Mouse (Mus musculus) limb, embryonic 10.5 days (tissue): ENCODE results near the gene Hist2h4. TPM values are rescaled to one million over a fixed set of nuclear protein-coding genes. Genes with fewer than 3 reads are reported as not detected.
"Not testable (repeated sequence)": the region's sequence is repeated elsewhere in the genome, so short reads cannot be mapped to it uniquely, and the experiment has no call there.

Source experiments
- DNase-seq: peaks from one replicate; pipeline ENCODE4 v3.0.0-alpha.2; 2017; ENCODE audit warnings: low spot score
- H3K27ac ChIP-seq: fragments of 300-500 bp; sonication (generic); 2 replicates; pipeline ENCODE4 v1.5.1; 2016; ENCODE audit warnings: mild to moderate bottlenecking
- H3K27me3 ChIP-seq: fragments of 300-500 bp; sonication (generic); 2 replicates; pipeline ENCODE4 v1.6.1; 2016; ENCODE audit warnings: low read depth, mild to moderate bottlenecking; ENCODE audit not compliant: poor library complexity, severe bottlenecking
- H3K36me3 ChIP-seq: fragments of 300-500 bp; sonication (generic); 2 replicates; pipeline ENCODE4 v1.6.1; 2016; ENCODE audit warnings: mild to moderate bottlenecking, moderate library complexity
- H3K4me1 ChIP-seq: fragments of 300-500 bp; sonication (generic); 2 replicates; pipeline ENCODE4 v1.6.1; 2016
- H3K4me3 ChIP-seq: fragments of 300-500 bp; sonication (generic); 2 replicates; pipeline ENCODE4 v1.5.1; 2016; ENCODE audit warnings: mild to moderate bottlenecking, moderate library complexity
- H3K9me3 ChIP-seq: fragments of 300-500 bp; sonication (generic); replicated peaks from 2 replicates; pipeline ENCODE4 v1.6.1; 2016; ENCODE audit warnings: mild to moderate bottlenecking
- WGBS: fragments of 180-500 bp; shearing (Covaris S2); methylation state at CpG from one replicate; pipeline ENCODE4 v1.1.7; 2016; 5-methylcytosine and 5-hydroxymethylcytosine counted together
- polyA plus RNA-seq: library from polyadenylated mRNA; unstranded; fragments of >200 nt; fragmentation: Nextera tagmentation; extraction: Ambion mirVana; gene quantifications from 2 replicates; pipeline ENCODE4 v1.2.1, GENCODE M21; 2016

Hist2h4 gene
- polyA plus RNA-seq, 1 experiment from 2014 or later, result 9.4 TPM

DNA sequence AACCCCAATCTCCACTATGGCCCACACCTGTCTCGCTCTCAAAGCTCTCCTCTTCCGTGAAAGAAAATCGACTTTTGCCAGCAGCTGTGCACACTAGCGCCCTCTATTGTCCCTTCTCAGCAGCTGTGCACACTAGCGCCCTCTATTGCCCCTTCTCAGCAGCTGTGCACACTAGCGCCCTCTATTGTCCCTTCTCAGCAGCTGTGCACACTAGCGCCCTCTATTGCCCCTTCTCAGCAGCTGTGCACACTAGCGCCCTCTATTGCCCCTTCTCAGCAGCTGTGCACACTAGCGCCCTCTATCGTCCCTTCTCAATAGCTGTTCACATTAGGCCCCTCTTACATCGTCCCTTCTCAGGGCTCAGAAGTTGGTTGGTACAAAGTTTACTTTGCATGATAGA lies 24.2 kb upstream of the Hist2h4 start:
- Histone ChIP-seq H3K4me1 (peaks cover 13% of the 10 kb centered on the region), H3K27me3 (peaks cover 16% of the 10 kb centered on the region)
- not testable (repeated sequence) for H3K27ac ChIP-seq, H3K4me3 ChIP-seq, H3K9me3 ChIP-seq, H3K36me3 ChIP-seq, DNase-seq
- WGBS, result 89% methylated on average over 11 of the region's 11 CpGs

DNA sequence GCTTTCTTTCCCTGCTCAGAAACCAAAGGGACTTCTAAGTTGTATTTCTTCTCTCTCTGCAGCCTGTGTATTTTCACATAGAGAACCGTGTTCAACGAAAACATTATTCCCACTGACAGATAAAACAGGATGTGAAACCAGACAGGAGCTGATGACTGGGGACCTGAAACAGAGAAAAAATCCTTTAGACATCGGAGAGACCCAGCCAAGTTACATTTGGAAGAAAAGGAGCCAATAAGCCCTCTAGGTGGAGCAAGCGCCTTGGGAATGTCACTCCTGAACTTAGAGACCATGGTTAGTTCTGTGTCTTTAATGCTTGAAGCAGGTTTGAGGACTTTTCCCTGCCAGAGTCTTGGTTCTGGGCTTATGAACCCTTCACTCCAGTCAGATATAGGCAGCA lies 21.3 kb upstream of the Hist2h4 start:
- H3K27ac ChIP-seq, result no peak overlapping the region
- H3K4me3 ChIP-seq, result peak overlapping the region; percentile 9; the same call in 1 of the 2 replicates
- no peaks in the 10 kb centered on the region for H3K9me3 ChIP-seq
- no peaks in the 10 kb centered on the region for H3K36me3 ChIP-seq
- peaks cover 27% of the 10 kb centered on the region for H3K27me3 ChIP-seq
- peaks cover 13% of the 10 kb centered on the region for H3K4me1 ChIP-seq
- WGBS, result 27% methylated on average over 4 of the region's 4 CpGs
- DNase-seq, result no peak

DNA sequence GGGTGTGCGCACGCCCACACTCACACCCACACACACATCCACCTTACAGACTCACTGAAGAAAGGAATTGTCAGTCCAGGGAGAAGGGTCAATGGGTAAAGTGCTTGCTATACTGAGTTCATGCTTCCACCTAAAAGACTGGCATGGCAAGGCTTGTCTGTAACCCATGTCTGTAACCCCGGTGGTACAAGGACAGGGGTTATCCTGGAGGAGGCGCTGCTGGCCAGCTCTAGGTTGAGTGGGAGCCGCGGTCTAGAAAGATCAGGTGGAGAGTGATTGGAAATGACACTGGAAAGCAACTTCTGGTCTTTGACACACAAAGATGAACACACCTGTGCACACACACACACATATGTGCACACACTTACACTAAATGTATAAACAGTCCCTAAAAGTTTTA lies 17.5 kb upstream of the Hist2h4 start:
- H3K27ac ChIP-seq, result no peak overlapping the region
- H3K27me3 ChIP-seq, result peaks cover 27% of the 10 kb centered on the region
- WGBS, result 53% methylated on average over 6 of the region's 6 CpGs
- H3K9me3 ChIP-seq, result no peaks in the 10 kb centered on the region
- H3K36me3 ChIP-seq, result no peaks in the 10 kb centered on the region
- H3K4me1 ChIP-seq, result peaks cover 25% of the 10 kb centered on the region
- DNase-seq, result no peak
- no peak overlapping the region for H3K4me3 ChIP-seq

GRCm38 (mm10) chr3:96277800-96278624 lies 14.9 kb upstream of the Hist2h4 start:
- peaks cover 12% of the 10 kb centered on the region for H3K4me1 ChIP-seq
- peak; percentile 94 for DNase-seq
- WGBS, result under 1% methylated on average over 49 of the region's 49 CpGs
- no peaks in the 10 kb centered on the region for H3K36me3 ChIP-seq
- peaks cover 17% of the 10 kb centered on the region for H3K27me3 ChIP-seq
- peak overlapping the region; percentile 88 for H3K27ac ChIP-seq
- no peaks in the 10 kb centered on the region for H3K9me3 ChIP-seq
- peak overlapping the region; percentile 60 for H3K4me3 ChIP-seq

- WGBS, result 14% methylated on average over 8 of the region's 8 CpGs
- no peak for DNase-seq
- peak overlapping the region; percentile 60 for H3K4me3 ChIP-seq
- H3K4me1 ChIP-seq, result peaks cover 12% of the 10 kb centered on the region
- no peaks in the 10 kb centered on the region for H3K36me3 ChIP-seq
- peaks cover 11% of the 10 kb centered on the region for H3K27me3 ChIP-seq
- no peaks in the 10 kb centered on the region for H3K9me3 ChIP-seq
- H3K27ac ChIP-seq, result peak overlapping the region; percentile 88
These were observed 14.3 kb upstream of the Hist2h4 start for GRCm38 (mm10) chr3:96277428-96277799.

- Histone ChIP-seq H3K27me3 (no peaks in the 10 kb centered on the region), H3K4me1 (peaks cover 12% of the 10 kb centered on the region), H3K4me3 (no peak overlapping the region), H3K36me3 (no peaks in the 10 kb centered on the region), H3K9me3 (no peaks in the 10 kb centered on the region), H3K27ac (no peak overlapping the region)
- no peak for DNase-seq
- 89% methylated on average over 17 of the region's 17 CpGs for WGBS
These were observed 10.7 kb upstream of the Hist2h4 start for GRCm38 (mm10) chr3:96273591-96274465.

GRCm38 (mm10) chr3:96269511-96270474 lies 6.7 kb upstream of the Hist2h4 start, which contains the start of gene Hist2h2bb:
TSS of gene Hist2h2bb (plus strand) at chr3:96269752.
- DNase-seq, result peak; percentile 91
- WGBS, result under 1% methylated on average over 45 of the region's 45 CpGs

DNA sequence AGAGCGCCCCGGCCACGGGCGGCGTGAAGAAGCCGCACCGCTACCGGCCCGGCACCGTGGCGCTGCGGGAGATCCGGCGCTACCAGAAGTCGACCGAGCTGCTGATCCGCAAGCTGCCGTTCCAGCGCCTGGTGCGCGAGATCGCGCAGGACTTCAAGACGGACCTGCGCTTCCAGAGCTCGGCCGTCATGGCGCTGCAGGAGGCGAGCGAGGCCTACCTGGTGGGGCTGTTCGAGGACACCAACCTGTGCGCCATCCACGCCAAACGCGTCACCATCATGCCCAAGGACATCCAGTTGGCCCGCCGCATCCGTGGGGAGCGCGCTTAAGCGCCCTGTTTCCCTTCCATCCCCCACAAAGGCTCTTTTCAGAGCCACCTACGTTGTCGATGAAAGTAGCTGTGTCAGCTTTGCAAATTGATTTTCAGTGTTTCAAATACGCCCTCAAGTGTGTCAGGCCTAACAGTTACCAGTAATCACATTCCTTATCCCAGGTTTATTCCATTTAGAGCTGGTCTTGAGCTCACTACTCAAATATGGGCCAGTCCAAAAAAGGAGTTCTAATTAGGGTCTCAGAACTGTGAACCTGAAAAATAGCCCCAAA lies 5.8 kb upstream of the Hist2h4 start:
- under 1% methylated on average over 15 of the region's 44 CpGs for WGBS

More at GRCm38 (mm10) chr3:96269511-96270474, 6.7 kb upstream of the Hist2h4 start, which contains the start of gene Hist2h2bb:
- Histone ChIP-seq H3K27me3 (no peaks in the 10 kb centered on the region), H3K4me3 (peak within 1 kb of the TSS; percentile 62), H3K4me1 (peaks cover 21% of the 10 kb centered on the region), H3K36me3 (no peaks in the 10 kb centered on the region), H3K27ac (peak within 1 kb of the TSS; percentile 93), H3K9me3 (no peaks in the 10 kb centered on the region)

DNA sequence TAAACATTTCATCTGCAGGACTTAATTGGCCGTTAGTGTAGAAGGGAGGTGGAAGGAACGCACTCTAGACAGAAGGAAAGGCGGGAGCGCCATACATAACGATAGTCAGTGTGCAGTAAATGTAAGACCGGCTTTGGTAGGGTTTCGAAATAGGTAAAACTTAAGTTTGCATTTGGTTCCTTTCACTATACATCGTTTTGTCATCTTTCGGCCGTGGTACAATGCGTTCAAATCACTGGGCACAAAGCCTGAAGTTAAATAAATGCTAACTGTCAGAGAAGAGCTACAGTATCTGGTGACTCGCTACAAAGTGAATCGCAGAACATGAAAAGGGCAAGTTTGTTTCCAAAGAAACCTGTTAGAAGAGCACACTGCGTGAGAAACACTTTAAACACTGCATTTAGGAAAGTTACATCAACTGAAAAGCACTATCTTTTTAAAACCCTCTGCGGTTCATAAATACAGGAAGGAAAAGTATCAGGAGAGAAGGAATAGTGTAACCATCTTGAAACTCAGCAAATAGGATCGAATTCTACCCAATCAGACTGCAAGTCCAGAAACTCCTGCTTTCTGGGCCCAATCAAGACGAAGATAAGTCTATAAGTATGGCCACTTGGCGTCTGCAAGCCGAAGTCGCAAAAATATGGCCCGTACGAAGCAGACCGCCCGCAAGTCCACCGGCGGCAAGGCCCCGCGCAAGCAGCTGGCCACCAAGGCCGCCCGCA lies 5.1 kb upstream of the Hist2h4 start, which contains the start of gene Hist2h3b:
Hist2h3b (plus strand) TSS at position 604 of the 725 bp plus-strand sequence.
- H3K4me3 ChIP-seq, result peak within 1 kb of the TSS; percentile 62
- peak within 1 kb of the TSS; percentile 93 for H3K27ac ChIP-seq
- H3K9me3 ChIP-seq, result no peaks in the 10 kb centered on the region
- H3K27me3 ChIP-seq, result no peaks in the 10 kb centered on the region
- WGBS, result 26% methylated on average over 30 of the region's 30 CpGs
- DNase-seq, result peak; percentile 81
- peaks cover 36% of the 10 kb centered on the region for H3K4me1 ChIP-seq
- H3K36me3 ChIP-seq, result no peaks in the 10 kb centered on the region

More for the DNA sequence above, 5.8 kb upstream of the Hist2h4 start:
- DNase-seq, result peak; percentile 54
- not testable (repeated sequence) for H3K27me3 ChIP-seq, H3K9me3 ChIP-seq, H3K36me3 ChIP-seq
- H3K27ac ChIP-seq, result peak overlapping the region; percentile 93
- H3K4me1 ChIP-seq, result peaks cover 30% of the 10 kb centered on the region
- peak overlapping the region; percentile 62 for H3K4me3 ChIP-seq

DNA sequence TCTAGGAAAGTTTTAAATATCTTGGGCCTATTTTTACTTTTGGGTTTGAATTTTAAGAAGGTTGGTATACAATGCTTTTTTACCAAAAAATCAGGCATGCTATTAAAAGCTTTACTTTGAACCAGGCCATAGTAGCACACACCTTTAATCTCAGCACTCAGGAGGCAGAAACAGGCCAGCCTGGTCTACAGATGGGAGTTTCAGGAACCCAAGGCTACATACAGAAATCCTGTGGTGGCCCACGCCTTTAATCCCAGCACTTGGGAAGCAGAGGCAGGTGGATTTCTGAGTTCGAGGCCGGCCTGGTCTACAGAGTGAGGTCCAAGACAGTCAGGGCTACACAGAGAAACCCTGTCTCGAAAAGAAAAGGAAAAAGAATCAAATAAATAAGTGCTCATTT lies 4.4 kb upstream of the Hist2h4 start:
- no peaks in the 10 kb centered on the region for H3K9me3 ChIP-seq
- H3K36me3 ChIP-seq, result no peaks in the 10 kb centered on the region
- H3K4me3 ChIP-seq, result peak overlapping the region; percentile 48
- no peak for DNase-seq
- peak overlapping the region; percentile 90 for H3K27ac ChIP-seq
- 89% methylated on average over 4 of the region's 4 CpGs for WGBS
- H3K4me1 ChIP-seq, result peaks cover 41% of the 10 kb centered on the region
- H3K27me3 ChIP-seq, result no peaks in the 10 kb centered on the region

- Histone ChIP-seq H3K4me1 (peaks cover 52% of the 10 kb centered on the region), H3K4me3 (no peak overlapping the region), H3K9me3 (no peaks in the 10 kb centered on the region), H3K27ac (peak overlapping the region; percentile 90), H3K27me3 (no peaks in the 10 kb centered on the region), H3K36me3 (no peaks in the 10 kb centered on the region)
- WGBS, result 94% methylated on average over 8 of the region's 8 CpGs
- DNase-seq, result no peak
These were observed 3.1 kb upstream of the Hist2h4 start for GRCm38 (mm10) chr3:96266132-96266710.
